Mouse (Mus musculus) c-Kit-negative CD71-positive TER-119-positive erythroid progenitor cells, embryonic 14.5 days (primary cell): Measurements from ENCODE around the gene Ttc22.

Source experiments
- DNase-seq: peaks from one replicate; pipeline ENCODE4 v3.0.0-alpha.2; 2013; ENCODE audit warnings: low read depth, low spot score

The Ttc22 gene

DNA sequence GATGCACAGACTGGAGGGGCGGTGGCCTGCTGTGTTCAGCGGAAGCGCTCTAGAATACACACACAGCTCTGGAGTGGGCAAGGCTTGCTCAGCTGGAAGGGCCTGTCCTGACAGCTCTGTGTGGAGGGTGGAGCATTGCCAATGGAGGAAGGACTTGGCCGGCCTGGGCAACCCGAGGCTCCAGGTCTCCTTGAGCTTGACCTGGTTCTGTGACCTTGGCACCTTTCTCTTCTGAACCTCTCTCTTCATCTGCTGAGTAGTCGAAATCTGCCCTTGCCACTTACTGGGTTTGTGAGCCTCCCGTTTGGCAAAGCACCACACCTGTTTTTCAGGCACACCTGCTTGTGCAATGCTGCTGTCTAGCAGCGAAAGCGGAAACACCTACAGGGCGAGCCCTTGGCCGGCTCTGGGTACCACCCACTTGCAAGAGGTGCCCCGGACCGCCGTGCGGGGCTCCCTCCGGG lies at the start of gene Ttc22:
Gene Ttc22, plus strand, starts transcription at position 403 of the 464 bp plus-strand sequence.
- no peak for DNase-seq

DNA sequence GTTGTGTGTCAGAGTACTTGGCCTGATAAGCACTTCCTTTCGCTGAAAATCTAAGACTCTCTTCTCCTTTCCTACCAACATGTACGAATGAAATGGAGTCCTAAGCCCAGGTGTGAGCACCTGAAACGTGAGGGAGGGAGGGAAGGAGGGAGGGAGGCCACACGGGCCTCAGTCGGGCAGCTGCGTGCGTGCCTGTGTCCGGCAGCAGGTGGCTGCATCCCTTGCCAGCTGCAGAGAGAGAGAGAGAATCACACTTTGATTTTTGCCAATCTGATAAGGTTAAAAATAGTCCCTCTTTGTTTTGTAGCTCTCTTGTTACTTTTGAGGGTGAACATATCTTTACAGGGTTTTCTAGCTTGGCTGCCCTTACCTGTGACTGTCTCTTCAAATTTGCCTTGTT lies 47.2 kb upstream of the Ttc22 start:
- no peak for DNase-seq

DNA sequence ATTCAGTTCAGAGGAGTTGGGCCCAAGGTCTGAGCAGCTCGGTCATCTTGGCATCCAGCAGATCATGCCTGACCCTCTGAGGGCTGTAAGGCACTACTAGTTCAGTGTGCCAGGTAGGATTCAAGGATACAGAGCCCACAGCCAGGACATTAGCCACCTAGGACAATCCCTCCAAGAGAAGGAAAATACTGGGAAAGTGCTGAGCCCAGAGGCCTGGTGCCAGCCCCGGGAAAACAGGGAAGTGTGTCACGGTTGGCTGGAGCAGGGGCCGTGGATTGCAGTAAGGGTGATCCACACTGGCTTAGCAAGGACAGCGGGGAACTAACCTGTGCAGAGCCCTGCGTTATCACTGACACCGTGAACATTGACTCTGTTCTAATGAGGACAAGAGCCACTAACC lies 44.7 kb upstream of the Ttc22 start:
- DNase-seq = no peak

DNA sequence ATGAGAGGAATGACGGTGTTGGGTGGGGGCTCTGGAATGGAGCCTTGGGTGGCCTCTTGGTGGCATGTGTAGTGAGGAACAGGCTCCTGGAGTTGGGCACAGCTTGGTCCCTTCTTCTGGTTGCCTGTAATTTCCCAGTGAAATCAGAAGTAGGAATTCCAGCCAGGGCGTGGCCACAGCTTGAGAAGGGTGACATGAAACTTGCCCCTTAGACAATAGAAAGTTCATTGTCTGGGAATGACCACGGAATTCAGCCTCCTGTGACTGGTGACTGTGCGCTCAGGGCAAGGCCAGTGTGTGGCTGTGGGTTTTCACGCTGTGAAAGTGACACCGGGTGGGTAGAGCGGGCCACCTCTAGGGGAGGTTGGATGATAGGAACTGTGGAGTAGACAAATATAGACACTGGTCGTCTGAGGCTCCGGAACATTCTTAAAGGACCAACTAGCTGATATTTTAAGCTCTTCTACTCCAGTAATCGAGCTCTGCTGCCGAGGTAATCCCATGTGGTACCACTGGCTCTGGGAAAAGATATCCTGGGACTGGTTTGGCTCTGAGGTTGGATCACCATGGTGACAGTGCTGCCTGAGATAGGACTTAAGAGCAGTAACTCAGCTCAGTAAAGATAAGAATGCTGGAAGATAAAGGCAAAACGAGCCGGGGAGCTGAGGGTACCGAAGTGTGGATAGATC lies 40.9 kb upstream of the Ttc22 start:
- no peak for DNase-seq

DNA sequence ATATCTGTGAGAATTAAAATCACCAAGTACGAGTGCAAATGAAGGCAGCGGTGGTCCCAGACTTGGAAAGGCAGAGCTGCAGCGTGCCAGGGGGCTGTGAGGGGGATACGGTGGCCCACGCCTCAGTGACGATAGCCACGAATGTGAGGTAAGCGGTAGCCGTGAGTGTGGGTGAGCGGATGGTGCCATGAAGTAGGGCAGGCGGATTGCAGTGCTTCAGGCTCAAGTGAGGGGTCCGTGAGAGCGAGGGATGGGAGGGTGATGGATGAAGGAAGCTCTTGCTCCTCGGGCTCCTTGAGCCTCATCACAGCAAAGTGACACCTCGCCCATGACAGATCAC lies 40.4 kb upstream of the Ttc22 start:
- DNase-seq = no peak

DNA sequence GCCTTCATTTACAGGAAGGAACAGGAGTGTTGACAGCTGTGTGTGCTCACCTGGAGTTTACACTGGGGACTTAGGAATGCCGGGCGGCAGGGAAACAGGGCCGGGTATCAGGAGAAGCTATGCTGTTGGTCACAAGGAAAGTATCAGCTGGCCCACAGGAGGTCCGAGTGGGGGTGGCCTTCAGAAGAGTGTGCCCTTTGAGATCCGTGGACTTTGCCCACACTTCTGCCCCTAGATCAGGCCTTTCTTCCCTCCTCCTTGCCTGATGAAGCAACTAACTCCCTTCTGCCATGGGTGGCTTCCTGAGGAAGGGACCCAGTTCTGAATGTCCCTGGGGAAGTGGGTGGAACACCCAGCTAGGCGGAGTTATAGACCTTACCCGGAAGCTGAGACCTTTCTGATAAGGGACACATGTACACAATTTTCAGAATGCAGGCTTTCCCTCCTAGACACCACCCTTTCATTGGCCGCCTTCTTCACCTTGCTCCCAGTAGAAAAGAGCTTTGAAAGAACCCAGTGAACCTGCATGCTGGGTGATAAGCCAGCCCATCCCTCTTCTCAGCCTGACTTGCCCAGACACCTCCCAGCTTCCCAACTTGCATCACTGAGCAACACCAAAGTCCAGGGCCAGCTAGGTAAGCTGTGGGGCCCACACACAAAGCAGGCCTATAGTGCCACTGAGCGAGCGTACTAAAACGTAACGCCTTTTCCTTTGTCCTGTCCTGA lies 39.6 kb upstream of the Ttc22 start:
- DNase-seq = peak; percentile 43

DNA sequence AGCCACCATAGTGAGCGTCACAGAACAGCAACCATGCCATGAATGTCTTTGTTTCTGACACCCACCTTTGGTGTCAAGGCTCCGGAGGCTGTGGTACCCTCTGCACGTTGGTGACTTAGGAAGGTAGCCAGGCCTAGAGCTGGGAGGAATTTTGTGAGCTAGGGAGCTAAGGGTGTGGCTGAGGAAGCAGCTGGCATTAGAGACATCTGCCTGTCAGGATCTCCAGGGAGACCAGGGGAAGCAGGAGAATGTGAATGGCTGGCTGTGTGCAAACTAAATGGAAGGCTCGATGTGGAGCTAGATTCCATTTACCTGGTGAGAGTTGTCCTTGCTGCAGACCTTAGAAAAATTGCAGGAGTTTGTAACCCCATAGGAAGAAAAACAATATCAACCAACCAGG lies 37.6 kb upstream of the Ttc22 start:
- DNase-seq = no peak

DNA sequence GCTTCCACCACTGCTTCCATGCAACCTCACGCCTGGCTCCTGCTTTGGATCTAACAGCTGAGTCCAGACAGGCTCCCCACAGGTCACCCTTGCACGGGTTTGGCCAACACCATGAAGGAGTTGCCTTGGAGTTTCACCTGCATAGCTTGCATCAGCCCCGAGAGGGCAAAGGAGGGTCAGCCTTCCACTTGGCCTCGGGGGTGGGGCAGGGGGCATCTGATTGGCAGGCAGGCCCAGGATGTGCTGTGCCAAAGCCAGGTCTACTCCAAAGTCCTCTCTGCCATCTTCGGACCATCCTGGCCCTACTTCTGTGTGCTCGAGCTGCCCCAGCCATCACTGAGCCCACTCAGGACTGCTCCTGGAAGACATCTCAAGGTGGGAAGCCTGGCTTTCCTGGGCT lies 35.2 kb upstream of the Ttc22 start:
- no peak for DNase-seq

DNA sequence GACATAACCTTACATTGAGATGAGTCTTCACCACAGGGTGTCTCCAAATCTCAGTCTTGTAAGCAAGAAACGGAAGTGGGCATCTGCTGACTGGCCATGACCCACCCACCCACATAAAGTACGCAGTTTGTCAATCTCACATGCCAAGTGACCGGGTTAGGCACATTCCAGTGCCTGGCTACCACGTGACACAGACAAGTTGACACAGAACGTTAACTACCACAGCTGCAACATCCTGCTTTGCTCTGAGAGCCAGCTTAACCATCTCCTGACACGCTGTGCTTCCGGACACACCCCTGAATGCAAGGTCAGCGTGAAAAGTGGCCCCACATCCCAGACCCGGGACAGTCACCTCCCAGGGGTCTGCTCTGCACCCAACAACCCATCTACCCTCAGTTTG lies 32.1 kb upstream of the Ttc22 start:
- no peak for DNase-seq

DNA sequence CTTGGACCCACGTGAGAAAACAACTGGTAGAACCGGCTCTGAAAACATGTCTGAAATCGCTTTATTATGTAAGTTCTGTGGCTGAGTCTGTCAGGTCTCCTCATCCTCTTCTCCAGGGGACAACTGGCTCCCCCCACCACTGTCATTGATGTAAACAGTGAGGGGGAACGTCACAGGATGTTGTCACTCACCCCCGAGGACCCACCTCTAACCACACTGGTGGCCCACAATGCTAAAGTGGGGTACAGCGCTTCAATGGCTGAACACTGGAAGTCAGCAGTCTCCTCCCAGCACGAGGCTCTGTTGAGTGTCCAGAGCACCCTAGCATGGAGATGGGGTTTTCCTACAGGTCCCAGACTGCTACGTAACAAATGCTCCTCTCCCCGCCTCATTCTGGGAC lies 31.4 kb upstream of the Ttc22 start:
- no peak for DNase-seq

DNA sequence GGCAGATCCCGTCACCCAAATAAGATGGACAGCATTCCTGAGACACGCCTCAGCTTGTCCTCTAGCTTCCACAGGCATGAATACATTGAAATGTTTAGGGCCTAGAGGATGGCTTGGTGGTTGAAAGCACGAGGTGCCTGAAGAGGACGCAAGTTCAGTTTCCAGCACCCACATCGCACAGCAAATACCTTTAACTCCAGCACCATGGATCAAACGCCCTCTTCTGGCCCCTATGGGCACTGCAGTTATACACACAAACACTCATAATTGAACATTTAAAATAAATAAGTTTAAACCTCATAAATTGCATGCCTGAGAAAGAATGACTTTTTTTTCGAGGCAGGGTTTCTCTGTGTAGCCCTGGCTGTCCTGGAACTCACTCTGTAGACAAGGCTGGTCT lies 28.6 kb upstream of the Ttc22 start:
- DNase-seq = no peak

DNA sequence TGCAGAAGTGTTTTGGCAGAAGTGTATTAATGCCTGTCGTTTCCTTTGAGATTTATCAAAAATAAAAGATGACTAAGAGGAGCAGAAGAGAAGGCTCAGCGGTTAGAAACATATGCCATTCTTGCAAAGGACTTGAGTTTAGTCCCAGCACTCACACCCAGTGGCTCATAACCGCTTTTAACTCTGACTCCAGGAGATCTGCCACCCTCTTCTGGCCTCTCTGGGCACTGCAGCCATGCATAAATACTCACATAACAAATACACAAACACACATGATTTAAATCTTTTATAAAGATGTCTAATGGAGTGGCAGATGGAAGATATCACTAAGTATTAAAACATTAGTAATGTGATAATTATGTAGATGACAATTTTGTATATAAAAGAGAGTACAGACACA lies 26.0 kb upstream of the Ttc22 start:
- no peak for DNase-seq

DNA sequence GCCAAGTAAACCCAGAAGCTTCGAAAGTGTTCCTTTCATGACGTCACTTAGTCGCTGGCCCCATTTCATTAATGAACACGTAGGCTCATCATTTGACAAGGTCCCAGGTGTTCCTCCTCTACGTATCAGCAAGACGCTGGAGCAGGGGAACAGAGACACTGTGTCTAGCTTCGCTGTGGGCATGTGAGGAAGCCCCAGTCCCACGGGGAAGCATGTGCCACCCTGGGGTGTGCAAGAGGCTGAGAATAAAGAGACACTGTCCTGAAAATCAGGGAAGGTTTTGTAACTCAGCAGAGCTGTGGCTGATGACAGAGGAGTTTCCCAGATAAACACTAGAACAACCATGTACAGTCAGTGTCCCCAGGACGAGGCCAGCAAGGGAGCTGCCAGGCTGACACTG lies 25.2 kb upstream of the Ttc22 start:
- DNase-seq = no peak

DNA sequence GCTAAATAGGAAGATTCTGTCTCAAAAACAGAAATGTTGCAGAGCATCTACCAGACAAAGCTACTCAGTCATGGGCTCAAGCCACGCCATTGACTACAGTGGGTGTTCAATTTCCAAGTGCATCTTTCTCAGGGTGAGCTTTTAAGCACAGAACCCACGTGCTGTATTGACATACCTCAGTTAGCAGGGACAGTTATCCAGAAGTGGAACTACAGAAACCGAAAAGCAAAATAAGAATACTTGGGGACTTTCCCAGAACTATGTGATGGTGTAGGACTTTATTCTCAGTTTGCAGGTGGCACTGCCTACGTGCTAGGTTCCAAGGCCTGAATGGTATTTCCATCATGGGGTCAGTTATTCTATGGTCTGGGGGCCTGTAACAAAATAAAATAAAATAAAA lies 24.5 kb upstream of the Ttc22 start:
- DNase-seq = no peak

DNA sequence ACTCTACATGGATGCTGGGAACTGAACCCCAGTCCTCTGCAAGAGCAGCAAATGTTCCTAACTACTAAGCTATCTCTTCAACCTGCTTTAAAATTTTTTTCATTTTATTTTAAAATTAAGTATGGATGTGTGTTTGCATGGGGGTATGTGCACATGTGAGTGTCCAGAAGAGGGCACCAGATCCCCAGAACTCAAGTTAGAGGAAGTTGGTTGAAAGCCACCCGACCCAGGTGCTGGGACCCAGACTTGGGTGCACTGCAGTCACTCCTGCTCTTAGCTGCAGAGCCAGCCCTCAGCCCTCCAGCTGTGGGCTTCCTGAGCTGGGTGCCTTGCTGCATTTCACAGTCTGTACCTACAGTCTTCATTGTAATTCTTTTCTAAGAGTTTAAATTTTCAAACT lies 22.8 kb upstream of the Ttc22 start:
- no peak for DNase-seq

DNA sequence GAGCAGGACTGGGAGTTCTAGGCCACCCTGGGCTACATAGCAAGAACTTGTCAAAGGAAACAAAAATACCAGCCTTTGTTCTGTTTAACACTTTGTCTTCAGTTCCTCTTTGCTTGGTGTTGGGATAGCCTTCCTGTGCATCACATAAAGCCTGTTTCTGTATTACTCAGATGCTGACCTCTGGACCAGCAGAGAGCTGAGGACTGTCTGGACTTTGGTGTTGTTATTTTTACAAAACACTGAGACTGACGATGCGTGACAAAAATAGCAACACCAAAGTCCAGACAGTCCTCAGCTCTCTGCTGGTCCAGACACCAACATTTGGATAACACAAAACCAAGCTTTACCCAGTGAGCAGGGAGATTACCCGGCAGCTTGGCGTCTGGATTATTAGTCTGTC lies 21.5 kb upstream of the Ttc22 start:
- DNase-seq = no peak

DNA sequence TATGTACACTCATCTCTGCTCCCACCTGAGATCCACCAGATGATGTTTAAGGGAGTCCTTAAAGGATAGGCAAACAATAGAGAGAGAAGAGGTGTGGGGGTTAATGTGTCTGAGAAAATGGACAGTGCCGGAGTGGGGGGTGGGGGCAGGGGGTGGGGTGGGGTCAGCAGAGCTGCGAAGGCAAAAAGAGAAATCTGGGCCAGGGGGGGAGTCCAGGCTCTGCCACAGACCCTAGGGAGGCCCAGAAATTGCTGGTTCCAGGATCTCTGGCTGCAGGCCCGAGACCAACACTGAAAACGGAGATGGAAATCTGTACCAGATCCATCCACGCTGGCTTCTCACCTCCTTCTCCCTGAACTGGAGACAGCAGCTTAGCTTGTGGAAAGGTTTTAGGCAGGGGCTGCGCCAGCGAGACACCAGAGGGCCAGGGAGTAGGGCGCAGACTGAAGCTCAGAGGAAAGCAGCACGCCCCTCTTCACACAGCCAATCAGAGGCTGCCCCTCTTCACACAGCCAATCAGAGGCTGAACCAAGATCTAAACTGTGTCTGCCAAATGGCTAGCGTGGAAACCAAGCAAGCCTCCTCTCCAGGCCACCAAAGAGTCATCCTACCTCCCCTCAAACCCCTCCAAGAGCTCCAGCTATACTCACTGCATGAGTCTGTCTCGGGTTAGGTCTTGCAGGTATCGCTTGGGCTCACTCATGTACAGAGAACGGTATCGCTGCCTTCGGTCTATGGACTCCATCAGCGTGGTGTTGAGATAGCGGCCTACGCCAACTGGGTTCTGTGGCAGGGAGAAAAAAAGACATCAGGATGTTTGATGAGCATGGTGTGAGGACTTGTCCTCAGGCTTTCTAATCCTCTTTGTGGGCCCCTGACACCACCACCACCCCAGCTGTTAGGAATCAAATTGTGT lies 15.3 kb upstream of the Ttc22 start:
- no peak for DNase-seq

DNA sequence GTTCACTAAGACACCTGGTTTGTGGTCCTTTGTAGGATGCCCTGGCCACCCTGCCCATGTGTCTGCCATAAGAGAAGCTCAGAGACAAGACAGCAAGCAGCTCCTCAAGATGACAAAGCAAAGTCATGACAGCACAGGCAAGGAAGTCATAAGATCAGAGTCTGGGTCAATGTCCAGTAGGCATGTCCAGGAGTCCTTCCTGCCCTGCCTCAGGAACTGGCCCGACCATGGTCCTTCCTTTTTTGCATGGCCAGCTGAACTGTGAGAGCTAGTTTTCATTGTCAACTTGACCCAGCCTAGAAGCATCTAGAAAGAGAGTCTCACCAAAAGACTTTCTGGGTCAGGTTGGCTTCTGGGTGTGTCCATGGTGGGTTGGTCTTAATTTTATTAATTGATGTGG lies 14.3 kb upstream of the Ttc22 start:
- DNase-seq = no peak

DNA sequence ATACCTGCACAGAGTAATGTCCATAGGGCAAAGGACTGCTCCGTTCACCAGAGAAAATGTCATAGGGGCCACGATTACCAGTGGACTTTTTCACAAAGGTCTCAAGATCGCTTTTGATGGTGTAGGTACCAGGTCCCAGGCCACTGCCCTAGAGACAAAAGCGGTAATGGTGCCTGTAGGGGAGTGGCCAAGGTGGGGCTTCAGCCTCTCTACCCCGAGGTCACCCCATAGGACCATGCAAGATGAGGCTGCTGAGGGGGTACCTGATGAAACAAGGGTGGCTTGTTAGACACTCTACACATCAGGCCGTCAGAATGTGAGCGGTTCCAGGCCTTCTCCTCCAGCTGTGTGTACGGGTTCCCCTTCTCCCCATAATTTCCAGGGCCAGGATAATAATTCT lies 9.1 kb upstream of the Ttc22 start:
- DNase-seq = no peak

DNA sequence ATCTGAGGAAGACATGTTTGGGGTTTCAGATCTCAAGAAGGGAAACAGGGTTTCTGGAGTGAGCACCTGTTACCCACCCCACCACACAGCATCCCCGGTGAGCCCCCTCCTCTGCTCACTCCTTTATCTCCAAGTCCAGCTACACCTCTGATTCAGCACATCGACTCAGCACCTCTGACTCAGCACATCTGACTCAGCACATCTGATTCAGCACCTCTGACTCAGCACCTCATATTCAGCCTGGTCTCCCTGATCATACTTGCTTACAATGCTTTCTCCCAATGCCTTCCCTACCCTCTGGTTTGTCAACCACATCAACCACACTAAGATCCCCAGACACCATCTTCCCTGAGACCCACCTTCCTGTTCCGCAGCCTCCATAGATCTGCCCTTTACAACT lies 8.7 kb upstream of the Ttc22 start:
- peak; percentile 85 for DNase-seq

DNA sequence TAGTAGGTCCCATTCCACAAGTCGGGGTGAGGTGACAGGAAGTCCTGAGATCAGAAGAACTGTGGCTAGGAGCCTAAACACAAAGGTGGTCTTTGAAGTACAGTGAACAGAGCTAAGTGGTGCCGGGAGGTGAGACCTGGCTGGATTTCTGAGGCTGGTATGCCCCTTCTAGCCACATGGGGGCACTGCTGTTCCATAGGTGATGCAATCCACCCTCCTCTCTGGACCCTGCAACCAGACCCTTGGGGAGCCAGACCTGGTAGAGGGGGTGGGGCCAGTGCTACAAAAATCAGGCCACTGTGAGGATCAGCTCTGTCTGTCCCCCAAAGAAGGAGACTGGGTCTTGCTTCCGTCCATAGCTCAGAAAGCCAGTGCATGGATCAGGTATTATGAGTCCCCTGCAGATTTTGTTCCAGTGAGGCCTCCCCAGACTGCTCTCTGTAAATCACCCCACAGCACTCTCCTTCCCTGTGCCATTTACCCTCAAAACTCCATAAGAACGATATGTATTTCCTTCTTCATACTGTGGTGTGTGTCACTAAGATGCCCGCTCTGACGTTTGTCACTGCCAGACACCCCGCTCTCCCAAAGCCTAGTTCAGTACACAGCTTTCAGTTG lies 7.9 kb upstream of the Ttc22 start:
- DNase-seq = peak; percentile 71

DNA sequence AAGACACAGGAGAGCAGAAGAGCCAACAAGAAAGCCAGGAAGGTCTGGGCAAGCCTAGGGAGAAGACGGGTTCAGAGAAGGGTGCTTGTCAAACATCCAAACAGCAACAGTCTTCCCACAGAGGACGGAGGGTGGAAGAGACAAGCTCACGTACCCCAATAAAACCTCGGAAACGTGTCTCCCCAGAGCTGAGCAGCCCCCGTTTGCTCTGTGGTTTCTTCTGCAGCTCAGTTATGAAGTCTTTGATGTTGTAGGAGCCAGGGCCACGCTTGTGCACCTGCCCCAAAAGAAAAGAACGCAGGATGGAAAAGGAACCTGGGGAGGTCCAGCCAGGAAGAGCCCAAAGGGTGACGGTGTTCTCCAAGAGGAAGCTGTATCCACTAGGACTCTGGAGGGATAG lies 7.4 kb upstream of the Ttc22 start:
- no peak for DNase-seq
